Mouse (Mus musculus) olfactory bulb, adult 2 months (tissue): ENCODE data around the gene Gpr19.

Experiments
- CTCF ChIP-seq: fragments of 200-500 bp; IDR thresholded peaks from 2 replicates; pipeline ENCODE4 v1.5.1; 2012; ENCODE audit warnings: low read depth, mild to moderate bottlenecking, low read length, moderate library complexity; ENCODE audit not compliant: insufficient read depth
- POLR2A ChIP-seq: fragments of 200-500 bp; IDR thresholded peaks from 2 replicates; pipeline ENCODE4 v1.6.1; 2012; ENCODE audit warnings: mild to moderate bottlenecking, low read depth, low read length, moderate library complexity; ENCODE audit not compliant: insufficient read depth

DNA sequence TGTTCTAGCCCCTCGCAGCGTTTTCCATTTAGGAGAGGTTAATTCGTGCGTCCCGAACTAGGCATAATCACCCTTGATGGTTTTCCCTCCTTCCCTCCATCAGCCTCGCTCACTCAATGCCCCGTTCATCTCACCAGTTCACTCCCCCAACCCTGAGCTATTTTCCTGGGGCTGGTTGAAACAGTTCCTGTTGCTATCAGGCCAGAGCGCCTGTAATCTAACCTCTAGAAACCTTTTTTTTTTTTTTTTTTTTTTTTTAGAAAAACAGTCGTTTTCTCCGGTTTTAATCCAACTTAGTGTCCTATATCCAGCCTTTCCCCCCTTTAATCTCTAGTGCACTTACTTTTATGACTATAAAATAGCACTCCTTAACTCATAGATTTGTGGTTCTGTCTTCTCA, 67.6 kb downstream of the Gpr19 start:
- TF ChIP-seq CTCF (no peak), POLR2A (no peak)
